Comparison of ENCODE assay signal across 27 mouse cellular contexts in genomic region chr13:79550711-79551110, GRCm38 (mm10).
"Had no signal": no experiment of that assay in that cellular context is flagged by ENCODE, and none has a peak within 500 bp of the region (broad histone marks: within the 10 kb centered on the region; RNA-seq: fewer than 3 reads in every experiment).

No protein-coding gene starts in this region.

- H3K4me1 ChIP-seq: hindbrain, embryonic 10.5 days; hindbrain, embryonic 12.5 days; intestine, embryonic 15.5 days; limb, embryonic 13.5 days; limb, embryonic 15.5 days; liver, embryonic 12.5 days had no signal

- H3K4me2 ChIP-seq: heart, embryonic 12.5 days; hindbrain, embryonic 12.5 days; hindbrain, embryonic 14.5 days; intestine, embryonic 15.5 days; limb, embryonic 13.5 days; limb, embryonic 15.5 days; liver, embryonic 12.5 days had no signal

- H3K4me3 ChIP-seq: gastrocnemius, adult 2 months; heart, embryonic 10.5 days; heart, embryonic 12.5 days; hindbrain, embryonic 10.5 days; hindbrain, embryonic 12.5 days; intestine, embryonic 15.5 days; layer of hippocampus, adult 2 months; left cerebral cortex, adult 2 months; limb, embryonic 13.5 days; limb, embryonic 15.5 days; liver, embryonic 12.5 days had no signal

- H3K9ac ChIP-seq: heart, embryonic 12.5 days; hindbrain, embryonic 12.5 days; hindbrain, embryonic 14.5 days; intestine, embryonic 15.5 days; limb, embryonic 13.5 days; limb, embryonic 15.5 days; liver, embryonic 12.5 days; liver, embryonic 14.5 days had no signal

- H3K36me3 ChIP-seq: heart, embryonic 10.5 days; heart, embryonic 12.5 days; hindbrain, embryonic 10.5 days; hindbrain, embryonic 12.5 days; intestine, embryonic 15.5 days; limb, embryonic 13.5 days; limb, embryonic 15.5 days; liver, embryonic 12.5 days had no signal

- ATAC-seq: hindbrain, embryonic 16.5 days; inflammation-experienced regulatory T-cells, adult 6 months; intestine, embryonic 15.5 days; intestine, postnatal 0 days; liver, embryonic 12.5 days had no signal

- H3K9me3 ChIP-seq: heart, embryonic 10.5 days; heart, embryonic 12.5 days; hindbrain, embryonic 10.5 days; hindbrain, embryonic 12.5 days; intestine, embryonic 15.5 days; limb, embryonic 13.5 days; limb, embryonic 15.5 days; liver, embryonic 12.5 days had no signal

- DNase-seq: gastrocnemius, adult 2 months; gastrocnemius, postnatal 10 days; gastrocnemius, postnatal 25 days; heart, adult 18-20 months; heart, postnatal 10 days; heart, postnatal 4 days; kidney, adult 18-20 months; kidney, adult 8-10 months; kidney, postnatal 10 days; kidney, postnatal 25 days; kidney, postnatal 4 days; left cerebral cortex, postnatal 4 days had no signal

- H3K27me3 ChIP-seq: heart, embryonic 12.5 days; hindbrain, embryonic 12.5 days; intestine, embryonic 15.5 days; limb, embryonic 13.5 days; limb, embryonic 15.5 days; liver, embryonic 12.5 days had no signal

- H3K27ac ChIP-seq: gastrocnemius, adult 2 months; heart, embryonic 10.5 days; hindbrain, embryonic 10.5 days; hindbrain, embryonic 12.5 days; hindbrain, embryonic 14.5 days; intestine, embryonic 15.5 days; layer of hippocampus, adult 2 months; left cerebral cortex, adult 2 months; limb, embryonic 13.5 days; limb, embryonic 15.5 days; liver, embryonic 12.5 days; liver, embryonic 14.5 days had no signal
